Mouse (Mus musculus): ENCODE data around the gene Ankdd1a. TPM values are rescaled to one million over a fixed set of nuclear protein-coding genes. Genes with fewer than 3 reads are reported as not detected.

Gene Ankdd1a
- polyA plus RNA-seq (2015; fragmentation: Nextera tagmentation; extraction: Ambion mirVana): 0.59 and 0.60 TPM in 2 replicates

- H3K9me3 ChIP-seq: no peaks in the 10 kb centered on the region
- 5% methylated on average over 25 of the region's 25 CpGs for WGBS
- peak within 1 kb of the TSS; percentile 62 for H3K27ac ChIP-seq (replicated peaks)
- H3K4me2 ChIP-seq: peak within 1 kb of the TSS; percentile 64
- H3K4me1 ChIP-seq (replicated peaks): peaks cover 25% of the 10 kb centered on the region
- ATAC-seq (ENCODE audit: low read depth): peak; percentile 89
- H3K4me3 ChIP-seq: peak within 1 kb of the TSS; percentile 37
- H3K36me3 ChIP-seq: no peaks in the 10 kb centered on the region
- peak within 1 kb of the TSS; percentile 65 for H3K9ac ChIP-seq
- H3K27me3 ChIP-seq: no peaks in the 10 kb centered on the region
Observed at GRCm38 (mm10) chr9:65519807-65520504, at the start of gene Ankdd1a. Ankdd1a (minus strand) TSS chr9:65520193.

GRCm38 (mm10) chr9:65569491-65569971 is 49.5 kb upstream of the Ankdd1a start:
- Histone ChIP-seq H3K4me1 (replicated peaks) (peaks cover under 1% of the 10 kb centered on the region; the same call in 1 of the 2 replicates), H3K27ac (replicated peaks) (no peak overlapping the region)
- WGBS: 83% methylated on average over 6 of the region's 6 CpGs

GRCm38 (mm10) chr9:65568787-65569186 is 48.8 kb upstream of the Ankdd1a start:
- Histone ChIP-seq H3K4me3 (no peak overlapping the region), H3K9ac (no peak overlapping the region), H3K4me2 (no peak overlapping the region), H3K27ac (replicated peaks) (no peak overlapping the region), H3K9me3 (no peaks in the 10 kb centered on the region), H3K36me3 (peaks cover 28% of the 10 kb centered on the region), H3K4me1 (replicated peaks) (no peaks in the 10 kb centered on the region), H3K27me3 (no peaks in the 10 kb centered on the region)
- WGBS: 92% methylated on average over 6 of the region's 6 CpGs
- no peak for ATAC-seq (ENCODE audit: low read depth)

More at GRCm38 (mm10) chr9:65569491-65569971, 49.5 kb upstream of the Ankdd1a start:
- ATAC-seq (ENCODE audit: low read depth): no peak
- no peak overlapping the region for H3K4me3 ChIP-seq
- H3K4me2 ChIP-seq: no peak overlapping the region
- no peak overlapping the region for H3K9ac ChIP-seq
- no peaks in the 10 kb centered on the region for H3K27me3 ChIP-seq
- H3K36me3 ChIP-seq: peaks cover 27% of the 10 kb centered on the region
- H3K9me3 ChIP-seq: no peaks in the 10 kb centered on the region

GRCm38 (mm10) chr9:65564698-65565097 is 44.7 kb upstream of the Ankdd1a start:
- Histone ChIP-seq H3K9me3 (no peaks in the 10 kb centered on the region), H3K9ac (no peak overlapping the region)

GRCm38 (mm10) chr9:65563073-65563472 is 43.1 kb upstream of the Ankdd1a start:
- H3K27ac ChIP-seq (replicated peaks): no peak overlapping the region
- WGBS: 94% methylated on average over 5 of the region's 5 CpGs

More at GRCm38 (mm10) chr9:65564698-65565097, 44.7 kb upstream of the Ankdd1a start:
- no peak for ATAC-seq (ENCODE audit: low read depth)
- Histone ChIP-seq H3K4me2 (no peak overlapping the region), H3K36me3 (peaks cover 31% of the 10 kb centered on the region; the same call in 1 of the 2 replicates), H3K4me3 (no peak overlapping the region), H3K27ac (replicated peaks) (no peak overlapping the region), H3K27me3 (no peaks in the 10 kb centered on the region), H3K4me1 (replicated peaks) (peaks cover 20% of the 10 kb centered on the region)
- WGBS: 97% methylated on average over 2 of the region's 2 CpGs

GRCm38 (mm10) chr9:65562081-65562506 is 42.1 kb upstream of the Ankdd1a start:
- H3K9me3 ChIP-seq: no peaks in the 10 kb centered on the region
- ATAC-seq (ENCODE audit: low read depth): no peak
- H3K9ac ChIP-seq: peak overlapping the region; percentile 9; the same call in 1 of the 2 replicates
- peak overlapping the region; percentile 43 for H3K27ac ChIP-seq (replicated peaks)
- H3K4me2 ChIP-seq: no peak overlapping the region
- 33% methylated on average over 4 of the region's 4 CpGs for whole genome bisulfite sequencing
- H3K4me1 ChIP-seq (replicated peaks): peaks cover 20% of the 10 kb centered on the region
- H3K27me3 ChIP-seq: no peaks in the 10 kb centered on the region
- no peak overlapping the region for H3K4me3 ChIP-seq
- H3K36me3 ChIP-seq: peaks cover 45% of the 10 kb centered on the region

More at GRCm38 (mm10) chr9:65563073-65563472, 43.1 kb upstream of the Ankdd1a start:
- no peak overlapping the region for H3K4me3 ChIP-seq
- H3K36me3 ChIP-seq: peaks cover 37% of the 10 kb centered on the region; the same call in 1 of the 2 replicates
- H3K4me1 ChIP-seq (replicated peaks): peaks cover 20% of the 10 kb centered on the region
- no peak overlapping the region for H3K9ac ChIP-seq
- ATAC-seq (ENCODE audit: low read depth): no peak
- no peaks in the 10 kb centered on the region for H3K27me3 ChIP-seq
- H3K9me3 ChIP-seq: no peaks in the 10 kb centered on the region
- no peak overlapping the region for H3K4me2 ChIP-seq

- Histone ChIP-seq H3K9ac (0 out of 2 replicates have a peak overlapping the region, but pooled peaks have one; percentile 12), H3K4me1 (replicated peaks) (peaks cover 20% of the 10 kb centered on the region), H3K27me3 (no peaks in the 10 kb centered on the region), H3K36me3 (peaks cover 48% of the 10 kb centered on the region), H3K4me3 (no peak overlapping the region), H3K9me3 (no peaks in the 10 kb centered on the region), H3K4me2 (no peak overlapping the region), H3K27ac (replicated peaks) (no peak overlapping the region)
- ATAC-seq (ENCODE audit: low read depth): no peak
- 82% methylated on average over 4 of the region's 4 CpGs for WGBS
Observed at GRCm38 (mm10) chr9:65561016-65561415, 41.0 kb upstream of the Ankdd1a start.

GRCm38 (mm10) chr9:65558806-65559205 is 38.8 kb upstream of the Ankdd1a start:
- WGBS: 89% methylated on average over 6 of the region's 6 CpGs
- H3K4me3 ChIP-seq: no peak overlapping the region
- H3K4me2 ChIP-seq: no peak overlapping the region
- H3K4me1 ChIP-seq (replicated peaks): peaks cover 36% of the 10 kb centered on the region
- ATAC-seq (ENCODE audit: low read depth): no peak
- H3K9ac ChIP-seq: no peak overlapping the region
- peaks cover 49% of the 10 kb centered on the region for H3K36me3 ChIP-seq
- no peaks in the 10 kb centered on the region for H3K27me3 ChIP-seq
- H3K27ac ChIP-seq (replicated peaks): no peak overlapping the region
- H3K9me3 ChIP-seq: no peaks in the 10 kb centered on the region

GRCm38 (mm10) chr9:65556979-65557378 is 37.0 kb upstream of the Ankdd1a start:
- ATAC-seq (ENCODE audit: low read depth): no peak
- Histone ChIP-seq H3K36me3 (peaks cover 36% of the 10 kb centered on the region), H3K27ac (replicated peaks) (no peak overlapping the region), H3K9me3 (no peaks in the 10 kb centered on the region), H3K4me1 (replicated peaks) (peaks cover 28% of the 10 kb centered on the region), H3K4me2 (no peak overlapping the region), H3K27me3 (no peaks in the 10 kb centered on the region), H3K4me3 (no peak overlapping the region), H3K9ac (no peak overlapping the region)
- 92% methylated on average over 5 of the region's 5 CpGs for WGBS

GRCm38 (mm10) chr9:65556349-65556748 is 36.4 kb upstream of the Ankdd1a start:
- no peak for ATAC-seq (ENCODE audit: low read depth)
- Histone ChIP-seq H3K9ac (no peak overlapping the region), H3K9me3 (no peaks in the 10 kb centered on the region), H3K36me3 (peaks cover 36% of the 10 kb centered on the region), H3K4me2 (no peak overlapping the region), H3K4me1 (replicated peaks) (peaks cover 25% of the 10 kb centered on the region), H3K27ac (replicated peaks) (no peak overlapping the region), H3K27me3 (no peaks in the 10 kb centered on the region), H3K4me3 (no peak overlapping the region)
- WGBS: 90% methylated on average over 8 of the region's 8 CpGs

- Histone ChIP-seq H3K4me1 (replicated peaks) (peaks cover 27% of the 10 kb centered on the region), H3K4me2 (no peak overlapping the region), H3K27me3 (no peaks in the 10 kb centered on the region), H3K9ac (no peak overlapping the region), H3K36me3 (peaks cover 36% of the 10 kb centered on the region), H3K9me3 (no peaks in the 10 kb centered on the region), H3K27ac (replicated peaks) (0 out of 2 replicates have a peak overlapping the region, but pooled peaks have one; percentile 28), H3K4me3 (no peak overlapping the region)
- WGBS: 84% methylated on average over 4 of the region's 4 CpGs
- no peak for ATAC-seq (ENCODE audit: low read depth)
Observed at GRCm38 (mm10) chr9:65555621-65556020, 35.6 kb upstream of the Ankdd1a start.

- Histone ChIP-seq H3K9ac (no peak overlapping the region; the same call in 1 of the 2 replicates), H3K27me3 (no peaks in the 10 kb centered on the region), H3K36me3 (peaks cover 36% of the 10 kb centered on the region), H3K27ac (replicated peaks) (peak overlapping the region; percentile 28; the same call in 1 of the 2 replicates), H3K4me1 (replicated peaks) (peaks cover 33% of the 10 kb centered on the region), H3K9me3 (no peaks in the 10 kb centered on the region), H3K4me3 (no peak overlapping the region), H3K4me2 (no peak overlapping the region)
- no peak for ATAC-seq (ENCODE audit: low read depth)
- WGBS: 20% methylated on average over 5 of the region's 5 CpGs
Observed at GRCm38 (mm10) chr9:65555001-65555405, 35.0 kb upstream of the Ankdd1a start.

All from neural tube, embryonic 13.5 days (tissue).